Mouse (Mus musculus): ENCODE results near the gene Mvp. TPM values are rescaled to one million over a fixed set of nuclear protein-coding genes. Genes with fewer than 3 reads are reported as not detected.
A peak's percentile ranks its signal among the peaks of the same experiment; 100 is the strongest.

Gene Mvp
- total and polyA plus RNA-seq, 3 experiments = 19.8 to 20.6 TPM; not detected in 1

- TF ChIP-seq ETS1 (IDR thresholded peaks at IDR 0.05; ENCODE audit: low read depth, low read length) (peak; percentile 57; the same call in 1 of the 2 replicates), HCFC1 (IDR thresholded peaks at IDR 0.05; ENCODE audit: low read depth, low read length) (no peak), BHLHE40 (IDR thresholded peaks at IDR 0.05; ENCODE audit: borderline replicate concordance, low read depth, low read length) (no peak), TBP (IDR thresholded peaks at IDR 0.05; ENCODE audit: low read depth, low read length) (no peak), ZKSCAN1 (IDR thresholded peaks at IDR 0.05; ENCODE audit: low read depth, low read length) (no peak), MXI1 (IDR thresholded peaks at IDR 0.05; ENCODE audit: low read depth, low read length) (no peak), MAFK (IDR thresholded peaks at IDR 0.05; ENCODE audit: borderline replicate concordance, low read depth, low read length) (peak; percentile 50; the same call in 1 of the 2 replicates), NELFE (IDR thresholded peaks at IDR 0.05; ENCODE audit: low read depth, low read length) (no peak), UBTF (IDR thresholded peaks at IDR 0.05; ENCODE audit: borderline replicate concordance, insufficient read depth, low read depth, low read length) (no peak)
Measured at GRCm38 (mm10) chr7:127031244-127031643, 16.8 kb upstream of the Mvp start (continued).

- peaks cover 11% of the 10 kb centered on the region for H3K79me2 ChIP-seq (ENCODE audit: control insufficient read depth, insufficient read depth, low read length, poor library complexity)
- no peak overlapping the region for H3K4me3 ChIP-seq (ENCODE audit: control insufficient read depth in 1 of 2, insufficient read depth in 1 of 2, low read depth in 2 of 2, low read length in 2 of 2)
- H3K9ac ChIP-seq (ENCODE audit: control insufficient read depth, low read depth, low read length, poor library complexity, severe bottlenecking) = peak overlapping the region; percentile 43
- peak; percentile 78 for DNase-seq (ENCODE audit: low read depth, low spot score)
- TF ChIP-seq MYC (IDR thresholded peaks at IDR 0.05; ENCODE audit: low read depth, low read length) (peak; percentile 48; the same call in 1 of the 2 replicates), SIN3A (IDR thresholded peaks at IDR 0.05; ENCODE audit: low read length) (peak; percentile 49; the same call in 1 of the 2 replicates), GATA1 (IDR thresholded peaks at IDR 0.05; ENCODE audit: low read depth, low read length) (peak; percentile 81), MAZ (IDR thresholded peaks at IDR 0.05; ENCODE audit: low read depth, low read length) (no peak), POLR2A (IDR thresholded peaks at IDR 0.05; ENCODE audit: control insufficient read depth in 1 of 2, insufficient read depth in 1 of 2, low read depth in 1 of 2, low read length in 2 of 2, poor library complexity in 1 of 2) (no peak), CTCF (IDR thresholded peaks at IDR 0.05 in 2 of 3, conservative IDR thresholded peaks at IDR 0.05 in 1 of 3; ENCODE audit: control insufficient read depth in 1 of 3, insufficient read depth in 1 of 3, low read depth in 2 of 3, low read length in 3 of 3, poor library complexity in 1 of 3, severe bottlenecking in 1 of 3) (no peak), NELFE (IDR thresholded peaks at IDR 0.05; ENCODE audit: low read depth, low read length) (no peak), MEF2A (IDR thresholded peaks at IDR 0.05; ENCODE audit: extremely low read depth, insufficient replicate concordance, low read depth, low read length, poor library complexity, severe bottlenecking) (no peak), ETS1 (IDR thresholded peaks at IDR 0.05; ENCODE audit: low read depth, low read length) (peak; percentile 80), MXI1 (IDR thresholded peaks at IDR 0.05; ENCODE audit: low read depth, low read length) (peak; percentile 81), ZKSCAN1 (IDR thresholded peaks at IDR 0.05; ENCODE audit: low read depth, low read length) (no peak), ZNF384 (IDR thresholded peaks at IDR 0.05; ENCODE audit: low read depth, low read length) (no peak), CHD2 (IDR thresholded peaks at IDR 0.05; ENCODE audit: low read length) (no peak), EP300 (IDR thresholded peaks at IDR 0.05; ENCODE audit: low read depth in 1 of 2, low read length in 2 of 2) (peak; percentile 12 to 48; a peak in 2 of 4 replicates), POLR2AphosphoS5 (IDR thresholded peaks at IDR 0.05; ENCODE audit: borderline replicate concordance, low read depth, low read length) (no peak), MAFK (IDR thresholded peaks at IDR 0.05; ENCODE audit: borderline replicate concordance, low read depth, low read length) (peak; percentile 80; the same call in 1 of the 2 replicates), TCF12 (IDR thresholded peaks at IDR 0.05; ENCODE audit: low read depth, low read length) (0 out of 2 replicates have a peak, but pooled peaks have one; percentile 14), CHD1 (IDR thresholded peaks at IDR 0.05; ENCODE audit: low read depth, low read length) (no peak), ZMIZ1 (IDR thresholded peaks at IDR 0.05; ENCODE audit: low read depth, low read length) (peak; percentile 40; the same call in 1 of the 2 replicates), ZC3H11A (IDR thresholded peaks at IDR 0.05; ENCODE audit: low read depth, low read length) (no peak), KAT2A (conservative IDR thresholded peaks at IDR 0.05; ENCODE audit: low read depth, low read length) (peak; percentile 39; the same call in 1 of the 2 replicates), USF2 (IDR thresholded peaks at IDR 0.05; ENCODE audit: borderline replicate concordance in 1 of 2, insufficient read depth in 1 of 2, low read depth in 1 of 2, low read length in 2 of 2) (no peak), MYB (IDR thresholded peaks at IDR 0.05; ENCODE audit: low read depth, low read length) (no peak), RCOR1 (IDR thresholded peaks at IDR 0.05; ENCODE audit: low read depth, low read length) (peak; percentile 47; the same call in 1 of the 2 replicates), E2F4 (IDR thresholded peaks at IDR 0.05; ENCODE audit: borderline replicate concordance, low read depth, low read length) (no peak)
- H3K9me3 ChIP-seq (replicated peaks; ENCODE audit: insufficient read depth, low read length) = no peaks in the 10 kb centered on the region
- peak overlapping the region; percentile 89 for H3K27ac ChIP-seq (ENCODE audit: control insufficient read depth, low read depth, low read length)
- H3K27me3 ChIP-seq (ENCODE audit: control insufficient read depth in 1 of 2, insufficient read depth in 2 of 2, low read length in 2 of 2) = no peaks in the 10 kb centered on the region
- H3K4me1 ChIP-seq (ENCODE audit: control insufficient read depth in 1 of 2, insufficient read depth in 2 of 2, low read length in 2 of 2) = peaks cover 28 to 36% of the 10 kb centered on the region in 2 experiments
- peaks cover 34 to 40% of the 10 kb centered on the region in 2 experiments for H3K36me3 ChIP-seq (ENCODE audit: control insufficient read depth in 1 of 2, insufficient read depth in 2 of 2, low read length in 2 of 2)
Measured at GRCm38 (mm10) chr7:127030172-127030571, 15.8 kb upstream of the Mvp start.
